Mouse (Mus musculus): ENCODE measurements around the gene Smug1.

The Smug1 gene

DNA sequence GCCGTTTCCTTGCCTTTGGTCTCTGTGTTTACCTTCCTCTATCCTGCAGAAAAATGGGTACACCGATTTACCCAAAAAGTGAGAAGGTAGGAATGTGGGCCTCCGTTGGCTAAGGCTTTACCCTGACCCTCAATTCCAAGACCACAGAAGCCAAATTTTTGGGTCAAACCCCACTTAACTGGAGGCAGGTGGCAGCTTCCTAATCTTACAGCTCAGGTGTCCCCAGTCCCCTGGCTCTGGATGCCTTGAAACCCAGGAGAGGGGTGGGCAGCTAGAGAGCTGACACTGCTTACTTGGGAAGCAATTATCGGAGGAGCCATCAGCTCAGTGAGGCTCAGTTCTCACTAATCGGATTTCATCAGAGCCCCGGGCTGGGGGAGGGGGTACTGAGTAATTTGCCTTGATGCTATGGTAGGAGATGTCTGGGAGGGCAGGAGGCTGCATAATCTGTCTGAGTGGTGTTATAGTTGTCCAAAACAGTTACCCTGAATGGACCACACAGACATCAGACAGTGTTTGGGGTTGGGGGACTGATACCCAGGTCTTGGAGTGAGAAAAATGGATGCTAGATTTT lies at the start of gene Smug1:
TSS of gene Smug1 (minus strand) at position 51 of the 574 bp plus-strand sequence.
- DNase-seq: no peak

GRCm38 (mm10) chr15:103216052-103216451 lies 49.2 kb upstream of the Smug1 start:
- no peak for DNase-seq

DNA sequence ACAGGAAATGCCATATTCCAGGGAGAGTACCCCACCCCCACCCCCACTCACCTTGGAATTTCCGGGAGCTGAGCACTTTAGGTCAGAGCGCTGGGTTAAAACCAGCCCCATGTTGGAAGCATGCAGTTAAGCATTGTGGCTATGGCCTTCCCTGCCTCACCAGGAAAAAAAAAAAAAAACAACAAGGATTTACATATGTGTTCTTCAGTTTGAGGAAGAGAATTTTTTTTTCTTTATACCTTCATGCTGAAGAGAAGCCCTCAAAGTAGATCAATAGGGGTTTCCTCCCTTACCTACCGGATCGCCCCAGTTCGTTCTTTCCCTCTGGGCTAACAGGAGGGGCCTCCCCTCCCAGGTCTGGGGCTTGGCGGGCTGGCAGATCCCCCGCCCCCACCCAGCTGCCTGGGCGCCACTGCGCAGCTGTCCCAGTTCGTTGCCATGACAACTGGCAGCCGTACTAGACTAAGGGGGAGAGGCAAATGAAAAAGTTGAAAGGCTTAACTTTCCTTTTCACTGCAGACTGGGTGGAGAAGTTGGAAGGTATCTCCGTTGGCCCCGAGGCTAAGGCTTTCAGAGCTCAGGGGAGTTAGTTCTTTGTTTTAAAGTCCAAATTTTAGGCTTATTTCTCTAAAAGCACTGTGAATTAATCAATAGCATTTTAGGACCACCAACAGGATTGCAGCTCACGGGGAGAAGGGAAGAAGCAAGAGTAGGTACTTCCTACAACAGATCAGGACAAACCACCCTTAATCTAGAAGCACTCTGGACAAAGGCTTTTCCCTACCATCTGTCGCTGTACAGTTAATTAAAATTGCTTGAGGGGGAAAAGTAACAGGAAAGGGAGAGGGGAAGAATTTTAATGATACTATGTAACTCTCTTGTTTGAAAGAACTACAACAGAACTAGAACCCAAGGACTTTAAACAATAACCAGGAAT lies 48.3 kb upstream of the Smug1 start:
- DNase-seq: peak; percentile 89

DNA sequence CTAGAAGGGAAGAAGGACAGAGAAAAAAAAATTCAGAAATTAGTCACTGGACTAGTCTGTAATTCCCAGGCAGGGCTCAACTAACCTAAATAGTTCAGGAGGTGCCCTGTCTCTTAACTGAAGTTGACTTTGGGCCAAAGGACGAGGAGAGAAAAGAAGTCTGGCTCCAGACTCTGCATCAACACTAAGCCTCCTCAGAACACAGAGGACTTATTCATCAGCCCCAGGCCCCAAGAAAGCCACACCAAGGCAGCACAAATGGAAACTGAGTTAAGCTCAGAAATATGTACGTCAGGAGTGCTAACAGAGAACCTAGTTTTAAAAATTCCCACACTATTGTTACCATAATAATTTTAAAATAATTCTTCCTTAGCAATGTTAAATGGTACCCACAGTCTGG lies 47.3 kb upstream of the Smug1 start:
- DNase-seq: no peak

DNA sequence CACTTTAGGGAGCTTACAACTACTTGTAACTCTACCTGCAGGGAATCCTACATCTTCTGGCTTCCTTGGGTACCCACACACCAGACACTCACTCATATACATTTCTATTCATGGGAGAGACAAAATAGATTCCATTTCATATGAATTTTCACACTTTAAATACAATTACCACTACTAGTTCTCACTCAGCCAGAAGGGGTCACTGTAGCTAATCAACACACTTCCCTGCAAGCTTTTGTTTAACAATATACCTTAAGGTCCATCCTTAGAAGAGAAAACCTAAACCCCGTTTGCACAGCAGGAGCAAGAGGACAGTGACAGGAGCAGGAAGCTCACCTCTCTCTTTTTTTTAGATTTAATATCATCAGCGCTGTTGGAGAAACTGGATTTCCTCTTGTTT lies 38.3 kb upstream of the Smug1 start:
- DNase-seq: no peak

DNA sequence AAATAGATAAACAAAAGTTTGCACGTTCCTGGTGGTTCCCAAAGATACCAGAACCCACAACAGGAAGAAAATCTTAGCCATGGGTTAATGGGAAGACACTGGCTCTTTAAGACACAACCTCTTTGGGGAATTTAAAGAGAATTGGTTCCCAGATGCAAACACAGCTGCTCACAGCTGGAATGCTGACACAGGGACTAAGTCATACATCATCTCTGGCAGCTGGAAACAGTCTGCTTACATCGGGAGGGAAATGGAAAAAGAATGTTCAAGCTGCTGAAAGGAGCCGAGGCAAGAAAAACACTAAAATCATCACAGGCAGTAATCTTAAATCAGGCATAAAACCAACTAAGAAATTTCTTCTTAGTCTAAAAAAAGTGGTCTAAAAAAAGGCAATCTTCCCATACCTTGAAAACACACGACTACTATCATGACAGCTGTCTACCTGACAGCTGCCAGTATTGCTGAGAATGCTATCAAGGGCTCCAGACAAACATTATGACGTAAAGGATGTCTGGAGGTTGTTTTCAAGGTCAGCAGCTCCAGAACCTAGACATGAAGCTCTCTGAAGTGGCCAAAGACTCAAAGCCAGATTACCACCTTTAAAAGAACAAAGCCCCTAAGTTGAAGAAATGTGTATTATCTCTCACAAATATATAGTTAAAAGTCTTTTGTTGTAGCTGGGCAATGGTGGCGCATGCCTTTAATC lies 35.3 kb upstream of the Smug1 start:
- DNase-seq: no peak

- DNase-seq: no peak
Measured at GRCm38 (mm10) chr15:103197785-103198184, 30.9 kb upstream of the Smug1 start.

DNA sequence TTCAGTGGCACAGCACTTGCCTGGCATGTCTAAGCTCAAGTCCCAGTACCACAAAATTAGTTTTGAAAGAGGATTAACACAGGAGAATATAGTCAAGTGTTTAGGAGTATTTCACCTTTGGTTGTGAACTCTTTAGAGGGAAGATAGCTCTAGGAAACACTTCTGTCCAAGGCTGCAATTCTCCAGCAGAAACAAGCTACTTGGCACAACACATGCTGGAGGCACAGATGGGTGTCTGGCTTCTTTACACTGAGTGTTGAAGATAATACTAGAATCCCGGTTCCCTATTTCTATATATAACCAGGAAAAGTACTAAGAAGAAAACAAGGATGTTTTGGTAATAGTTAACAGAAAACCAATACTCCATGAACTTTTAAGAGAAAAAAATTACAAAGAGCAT lies 29.9 kb upstream of the Smug1 start:
- DNase-seq: no peak

DNA sequence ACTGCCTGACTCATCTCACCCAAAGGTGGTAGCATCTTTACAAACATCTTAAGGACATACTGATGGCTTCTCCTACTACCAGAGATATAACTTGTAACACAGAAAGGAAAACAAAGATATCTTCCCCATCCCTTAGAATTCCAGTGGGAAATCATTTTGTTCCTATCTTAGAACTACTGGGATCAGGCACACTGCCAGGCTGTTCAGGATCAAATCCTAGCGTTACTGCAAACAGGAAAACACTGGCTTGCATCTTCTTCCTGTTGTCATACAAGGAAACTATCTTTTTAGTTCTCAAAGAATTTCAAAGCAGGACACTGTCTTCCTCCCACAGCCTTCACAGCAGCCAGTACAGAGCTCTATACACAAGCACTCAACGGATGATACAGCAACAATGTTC lies 26.7 kb upstream of the Smug1 start:
- no peak for DNase-seq

DNA sequence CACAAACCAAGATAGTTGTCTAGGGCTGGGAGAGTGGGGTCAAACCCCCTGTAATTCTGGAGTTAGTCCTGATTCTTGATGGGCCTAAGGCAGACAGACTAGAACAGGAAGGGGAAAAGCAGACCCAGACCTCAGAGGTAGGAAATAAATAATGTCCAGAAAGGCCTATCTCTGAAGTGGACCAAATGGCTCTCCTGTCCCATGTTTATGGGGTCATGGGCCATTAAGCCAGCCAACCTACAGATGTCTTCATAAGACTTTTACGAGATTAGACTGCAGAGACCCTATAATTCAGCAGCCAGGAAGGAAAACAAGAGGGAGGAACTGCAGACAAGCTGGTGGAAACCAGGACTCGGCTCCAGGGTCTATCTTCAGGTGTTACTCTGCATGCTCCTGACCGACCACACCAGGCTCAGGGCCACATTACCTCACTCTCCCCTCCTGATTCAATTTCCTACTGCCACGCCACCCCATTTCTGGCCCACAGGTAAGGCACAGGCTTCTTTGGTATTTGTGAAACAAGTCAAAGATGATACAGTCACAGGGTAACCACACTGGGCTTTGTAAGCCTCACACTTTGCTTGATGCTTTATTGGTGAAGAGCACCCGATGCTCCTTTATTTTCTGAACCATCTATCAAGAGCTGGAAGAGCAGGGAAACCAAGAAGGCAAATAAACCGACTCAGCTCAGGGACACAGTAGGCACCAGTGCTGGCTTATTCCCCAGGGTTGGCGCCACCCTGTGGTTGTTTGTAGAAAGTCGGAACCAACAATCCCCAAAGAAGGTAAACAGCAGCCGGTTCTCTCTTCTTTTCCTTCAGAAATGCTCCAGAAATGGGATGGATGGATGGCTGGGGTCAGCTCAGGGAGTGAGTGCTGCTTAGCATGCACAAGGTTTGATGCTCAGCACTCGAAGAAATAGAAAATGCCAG lies 23.9 kb upstream of the Smug1 start:
- DNase-seq: peak; percentile 66

GRCm38 (mm10) chr15:103190083-103190482 lies 23.2 kb upstream of the Smug1 start:
- DNase-seq: no peak

DNA sequence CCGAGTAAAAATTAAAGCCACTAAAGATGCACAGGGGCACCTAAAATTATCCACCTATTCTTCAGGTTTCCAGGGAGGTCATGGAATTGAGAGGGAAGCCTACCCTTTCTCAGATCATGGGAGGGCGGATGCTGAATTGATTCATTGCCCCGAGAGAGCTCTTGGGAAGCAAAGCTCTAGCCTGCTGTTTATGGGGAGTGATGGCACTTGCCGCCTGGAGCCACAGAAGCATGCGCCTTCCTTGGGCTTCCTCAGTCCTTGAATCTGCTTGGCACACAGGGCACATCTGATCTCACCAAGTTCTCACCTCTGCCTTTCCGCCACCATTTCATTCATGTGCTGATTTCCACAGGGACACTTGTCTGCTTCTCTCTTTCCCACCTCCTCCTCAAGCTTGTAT lies 20.9 kb upstream of the Smug1 start:
- no peak for DNase-seq

DNA sequence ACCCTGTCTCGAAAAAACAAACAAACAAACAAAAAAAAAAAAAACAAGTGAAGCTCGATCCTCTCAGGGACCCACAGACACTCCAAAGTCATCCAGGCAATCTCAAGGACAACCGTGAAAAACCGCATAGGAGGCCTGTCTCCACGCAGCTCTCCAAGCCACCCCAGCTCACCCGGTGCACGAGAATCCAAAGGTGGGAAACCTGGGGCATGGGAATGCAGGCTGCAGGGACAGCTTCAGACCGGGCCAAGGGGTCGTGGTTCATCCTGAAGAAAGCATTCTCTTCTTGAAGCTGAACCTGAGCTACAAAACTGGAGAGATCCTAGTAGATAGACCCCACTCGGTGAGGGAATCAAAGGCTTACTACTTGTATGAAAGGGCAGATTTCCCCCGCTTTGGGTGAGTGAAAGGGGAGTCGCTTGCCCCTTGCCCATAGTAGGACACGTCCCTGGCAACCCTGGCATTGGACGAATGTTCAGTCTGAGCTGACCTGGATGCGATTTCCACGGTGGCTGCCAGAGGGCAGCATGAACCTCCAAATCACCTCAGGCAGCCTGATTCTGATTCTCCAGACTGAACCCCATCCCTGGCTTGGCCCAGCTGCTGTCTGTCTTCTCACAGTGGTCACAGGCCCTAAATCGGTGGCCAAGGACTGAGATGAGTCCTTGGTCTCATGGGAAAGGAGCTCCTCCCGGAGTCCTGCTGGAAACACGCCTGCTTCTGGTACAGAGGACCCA lies 18.7 kb upstream of the Smug1 start:
- peak; percentile 59 for DNase-seq

DNA sequence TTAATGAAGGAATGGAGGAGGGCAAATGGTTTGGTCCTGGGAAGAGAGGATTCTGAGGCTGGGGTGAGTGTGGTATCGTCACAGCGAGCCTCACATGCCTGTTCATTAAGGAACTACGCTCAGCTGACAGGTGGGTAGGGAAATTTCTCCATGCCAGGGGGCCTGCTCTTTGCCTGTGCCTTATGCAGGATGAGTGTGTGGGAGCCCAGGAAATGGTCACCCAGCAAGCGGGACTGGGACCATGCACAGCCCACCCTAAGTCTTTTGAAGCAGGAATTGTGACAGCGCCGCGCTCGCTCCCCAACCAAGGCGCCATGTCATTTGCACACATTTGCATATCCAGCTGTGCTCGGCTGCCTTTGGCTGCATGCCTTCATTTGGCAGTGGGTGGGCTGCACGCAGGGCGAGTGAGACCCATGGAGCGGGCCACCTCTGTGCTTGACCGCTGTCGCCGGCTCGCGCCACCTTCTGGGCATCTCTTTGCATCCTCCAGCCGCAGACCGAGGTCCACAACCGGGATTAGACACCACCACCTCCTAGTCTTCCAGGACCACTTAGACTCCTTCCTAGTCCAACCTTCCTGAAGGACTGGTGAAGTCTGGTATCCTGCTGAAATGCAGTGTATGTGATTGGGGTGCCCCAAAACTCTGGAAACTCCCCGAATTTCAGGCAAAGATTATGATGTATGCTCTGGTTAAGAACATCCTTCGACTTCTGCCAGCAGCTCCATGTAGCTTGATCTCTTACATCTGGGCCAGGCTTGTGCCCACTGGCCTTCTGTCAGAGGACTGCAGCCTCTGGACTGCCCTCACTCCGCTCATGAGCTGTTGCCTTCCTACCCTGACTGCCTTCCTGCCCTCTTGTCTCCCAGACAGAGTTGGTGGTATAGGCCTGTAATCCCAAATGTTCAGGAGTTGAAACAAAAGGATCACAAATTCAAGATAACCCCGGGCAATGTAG lies 17.0 kb upstream of the Smug1 start:
- no peak for DNase-seq

DNA sequence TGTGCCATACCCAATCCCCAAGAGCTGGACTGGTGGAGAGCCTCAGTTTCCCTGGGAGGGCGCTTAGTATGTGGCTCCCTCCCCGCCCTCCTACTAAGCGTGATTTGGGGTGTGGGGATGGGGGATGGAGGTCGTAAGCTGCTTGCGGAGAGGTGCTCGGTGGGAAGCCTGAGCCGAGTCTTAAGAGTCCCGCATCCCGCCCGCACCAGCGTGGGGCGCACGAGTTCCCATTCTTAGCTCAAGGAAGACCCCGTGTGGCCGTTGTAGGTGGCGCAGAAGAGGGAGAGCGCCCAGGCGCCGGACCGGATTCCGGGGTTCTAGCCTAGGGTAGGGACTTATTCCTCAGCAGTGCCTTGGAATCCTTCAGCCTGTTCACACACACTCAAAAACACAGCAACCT lies 16.2 kb upstream of the Smug1 start:
- peak; percentile 72 for DNase-seq

- DNase-seq: peak; percentile 89
Measured at GRCm38 (mm10) chr15:103182166-103182790, 15.4 kb upstream of the Smug1 start.

DNA sequence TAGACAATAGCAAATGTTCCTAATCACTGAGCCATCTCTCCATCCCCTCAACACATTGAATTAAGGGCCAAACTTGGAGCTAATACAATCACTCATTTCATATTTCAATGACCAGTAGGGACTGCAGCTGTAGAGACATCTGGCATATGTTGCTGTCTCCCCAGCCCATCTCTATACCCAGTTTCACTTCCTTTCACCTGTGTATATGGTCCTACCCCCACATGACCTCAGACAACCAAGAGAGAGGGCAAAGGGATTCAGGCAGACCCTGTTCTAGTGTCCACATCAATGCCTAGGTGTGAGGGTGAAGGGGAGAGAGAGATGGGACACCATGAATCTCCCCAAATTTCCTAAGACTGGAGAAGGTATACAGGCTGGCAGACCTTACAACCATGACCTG lies 13.5 kb upstream of the Smug1 start:
- DNase-seq: no peak

GRCm38 (mm10) chr15:103178767-103179166 lies 11.9 kb upstream of the Smug1 start:
- no peak for DNase-seq

- no peak for DNase-seq
Measured at GRCm38 (mm10) chr15:103178137-103178536, 11.2 kb upstream of the Smug1 start.

DNA sequence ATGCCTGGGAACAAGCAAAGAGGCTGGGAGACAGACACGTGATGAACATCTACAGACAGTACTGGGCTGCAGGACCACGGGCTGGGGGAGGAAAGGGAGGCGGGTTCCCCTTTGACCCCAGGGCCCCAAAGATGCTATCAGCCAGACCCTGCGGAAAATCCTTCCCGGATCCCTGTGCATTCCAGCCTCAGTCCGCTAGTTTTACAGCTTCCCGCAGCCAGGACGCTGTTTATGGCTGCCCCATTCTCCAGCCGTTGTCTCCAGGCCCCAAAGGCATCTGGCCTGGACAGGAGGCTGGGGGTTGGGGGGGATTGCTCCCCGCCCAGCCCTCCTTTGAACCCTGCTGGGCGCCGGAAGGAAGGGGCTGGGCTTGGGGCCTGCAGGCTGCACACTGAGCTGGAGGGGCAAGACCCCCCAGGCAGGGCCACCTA lies 10.7 kb upstream of the Smug1 start:
- no peak for DNase-seq

Measured in right cerebral cortex, postnatal 14 days (tissue).